ENCODE assay signal across 8 mouse cellular contexts in genomic region chr5:27261746-27262727, GRCm38 (mm10).
DNase-seq lines count a peak whose midpoint lies in the region; ATAC-seq and TF ChIP-seq lines count a peak whose summit lies in the region.

No protein-coding gene starts in this region.

- no peaks in the 10 kb centered on the region for H3K79me2 ChIP-seq in heart, adult 2 months (replicated peaks; ENCODE audit: control insufficient read depth, insufficient read depth, low read length)

- no peaks in the 10 kb centered on the region for H3K9me3 ChIP-seq in embryonic facial prominence, embryonic 12.5 days
- no peaks in the 10 kb centered on the region for H3K9me3 ChIP-seq in intestine, embryonic 15.5 days
- no peaks in the 10 kb centered on the region for H3K9me3 ChIP-seq in liver, embryonic 12.5 days (replicated peaks)
- no peaks in the 10 kb centered on the region for H3K9me3 ChIP-seq in stomach, embryonic 15.5 days

- H3K36me3 ChIP-seq in embryonic facial prominence, embryonic 12.5 days = no peaks in the 10 kb centered on the region
- H3K36me3 ChIP-seq in intestine, embryonic 15.5 days = no peaks in the 10 kb centered on the region
- H3K36me3 ChIP-seq in liver, embryonic 12.5 days = no peaks in the 10 kb centered on the region
- H3K36me3 ChIP-seq in stomach, embryonic 15.5 days = no peaks in the 10 kb centered on the region
- no peaks in the 10 kb centered on the region for H3K36me3 ChIP-seq in heart, adult 2 months (ENCODE audit: control insufficient read depth, insufficient read depth, low read length)

- H3K4me1 ChIP-seq in embryonic facial prominence, embryonic 12.5 days = no peaks in the 10 kb centered on the region
- 0 out of 2 replicates have a peak, but pooled peaks cover 2% of the 10 kb centered on the region for H3K4me1 ChIP-seq in intestine, embryonic 15.5 days (replicated peaks)
- H3K4me1 ChIP-seq in liver, embryonic 12.5 days = no peaks in the 10 kb centered on the region
- no peaks in the 10 kb centered on the region for H3K4me1 ChIP-seq in stomach, embryonic 15.5 days
- no peaks in the 10 kb centered on the region for H3K4me1 ChIP-seq in heart, adult 2 months (ENCODE audit: control insufficient read depth, insufficient read depth, low read length)

- peak overlapping the region; percentile 50 for H3K4me2 ChIP-seq in embryonic facial prominence, embryonic 12.5 days (replicated peaks)
- peak overlapping the region; percentile 53 for H3K4me2 ChIP-seq in intestine, embryonic 15.5 days (replicated peaks)
- H3K4me2 ChIP-seq in liver, embryonic 12.5 days = peak overlapping the region; percentile 28
- peak overlapping the region; percentile 43 for H3K4me2 ChIP-seq in stomach, embryonic 15.5 days

- no peak for TF ChIP-seq EP300 in heart, adult 2 months (IDR thresholded peaks at IDR 0.05; ENCODE audit: insufficient read depth, low read depth, low read length)

- TF ChIP-seq CTCF in heart, adult 2 months (IDR thresholded peaks at IDR 0.05) = no peak

- ATAC-seq in embryonic facial prominence, embryonic 12.5 days (ENCODE audit: insufficient number of reproducible peaks, insufficient read depth, low FRiP score, low TSS enrichment) = peak; percentile 88
- peak; percentile 66; the same call in 1 of the 2 replicates for ATAC-seq in intestine, embryonic 15.5 days
- no peak for ATAC-seq in liver, embryonic 12.5 days
- no peak; the same call in 1 of the 2 replicates for ATAC-seq in stomach, embryonic 15.5 days (ENCODE audit: insufficient read depth, low FRiP score, low read depth)
- no peak for ATAC-seq in granulocyte monocyte progenitor cell, adult 5-6 weeks (replicated peaks; ENCODE audit: poor library complexity, severe bottlenecking)

- no peak for TF ChIP-seq POLR2A in heart, adult 2 months (IDR thresholded peaks at IDR 0.05; ENCODE audit: insufficient read depth, low read depth, low read length)

- H3K27ac ChIP-seq in embryonic facial prominence, embryonic 12.5 days = no peak overlapping the region
- H3K27ac ChIP-seq in intestine, embryonic 15.5 days = no peak overlapping the region
- H3K27ac ChIP-seq in liver, embryonic 12.5 days = no peak overlapping the region
- no peak overlapping the region for H3K27ac ChIP-seq in stomach, embryonic 15.5 days
- H3K27ac ChIP-seq in heart, adult 2 months = no peak overlapping the region

- H3K9ac ChIP-seq in embryonic facial prominence, embryonic 12.5 days = peak overlapping the region; percentile 31
- no peak overlapping the region for H3K9ac ChIP-seq in intestine, embryonic 15.5 days
- no peak overlapping the region for H3K9ac ChIP-seq in liver, embryonic 12.5 days
- H3K9ac ChIP-seq in stomach, embryonic 15.5 days = no peak overlapping the region
- H3K9ac ChIP-seq in heart, adult 2 months (ENCODE audit: low read depth, low read length) = no peak overlapping the region

- DNase-seq in thymus, postnatal 4 days = peak; percentile 21
- no peak for DNase-seq in thymus, adult 18-20 months
- DNase-seq in heart, adult 2 months = no peak

- WGBS in embryonic facial prominence, embryonic 12.5 days = 5% methylated on average over 27 of the region's 27 CpGs
- WGBS in intestine, embryonic 15.5 days = 11% methylated on average over 27 of the region's 27 CpGs
- 13% methylated on average over 27 of the region's 27 CpGs for WGBS in liver, embryonic 12.5 days (ENCODE audit: insufficient replicate concordance)
- 11% methylated on average over 27 of the region's 27 CpGs for WGBS in stomach, embryonic 15.5 days
- WGBS in heart, adult 2 months = 10% methylated on average over 27 of the region's 27 CpGs

- H3K27me3 ChIP-seq in embryonic facial prominence, embryonic 12.5 days = no peaks in the 10 kb centered on the region
- H3K27me3 ChIP-seq in intestine, embryonic 15.5 days (replicated peaks) = no peaks in the 10 kb centered on the region
- H3K27me3 ChIP-seq in liver, embryonic 12.5 days (replicated peaks) = peaks cover 14% of the 10 kb centered on the region; the same call in 1 of the 2 replicates
- H3K27me3 ChIP-seq in stomach, embryonic 15.5 days (replicated peaks) = no peaks in the 10 kb centered on the region
- no peaks in the 10 kb centered on the region for H3K27me3 ChIP-seq in heart, adult 2 months (ENCODE audit: control insufficient read depth, insufficient read depth, low read length)

- intact Hi-C loops in heart, adult 2 months (cut with DNase I) = no loop called here

- peak overlapping the region; percentile 28 for H3K4me3 ChIP-seq in embryonic facial prominence, embryonic 12.5 days
- H3K4me3 ChIP-seq in intestine, embryonic 15.5 days (replicated peaks) = peak overlapping the region; percentile 10; the same call in 1 of the 2 replicates
- H3K4me3 ChIP-seq in liver, embryonic 12.5 days = no peak overlapping the region
- peak overlapping the region; percentile 14; the same call in 1 of the 2 replicates for H3K4me3 ChIP-seq in stomach, embryonic 15.5 days (replicated peaks)
- H3K4me3 ChIP-seq in heart, adult 2 months = no peak overlapping the region

Comparison
In these comparisons a context has a peak if more than half of its experiments do, and no peak if none do; other contexts are left out.
1. ATAC-seq: peak in embryonic facial prominence, embryonic 12.5 days (single experiment) and intestine, embryonic 15.5 days (single experiment); none in liver, embryonic 12.5 days (single experiment), stomach, embryonic 15.5 days (single experiment) and granulocyte monocyte progenitor cell, adult 5-6 weeks (single experiment).
2. H3K4me3 ChIP-seq: peak in embryonic facial prominence, embryonic 12.5 days (single experiment), intestine, embryonic 15.5 days (single experiment) and stomach, embryonic 15.5 days (single experiment); none in liver, embryonic 12.5 days (single experiment) and heart, adult 2 months (single experiment).
3. Peak in every context shown above with its lines, with median percentiles within 50 percentile points of each other: H3K4me2 ChIP-seq.